15 mouse cellular contexts compared by ENCODE assay signal in genomic region chr2:166522612-166523120, GRCm38 (mm10).
A peak's percentile ranks its signal among the peaks of the same experiment; 100 is the strongest.
DNase-seq lines count a peak whose midpoint lies in the region; ATAC-seq lines count a peak whose summit lies in the region.
"Had no signal": no experiment of that assay in that cellular context is flagged by ENCODE, and none has a peak within 500 bp of the region (broad histone marks: within the 10 kb centered on the region; RNA-seq: fewer than 3 reads in every experiment).

No protein-coding gene starts in this region.

- peaks cover 55% of the 10 kb centered on the region for H3K4me1 ChIP-seq in forebrain, embryonic 10.5 days
- H3K4me1 ChIP-seq in forebrain, embryonic 14.5 days (ENCODE audit: control insufficient read depth, insufficient read depth, low read length): no peaks in the 10 kb centered on the region
- H3K4me1 ChIP-seq in hindbrain, embryonic 13.5 days (replicated peaks): peaks cover 31% of the 10 kb centered on the region
- H3K4me1 ChIP-seq in hindbrain, embryonic 12.5 days: peaks cover 18% of the 10 kb centered on the region; the same call in 1 of the 2 replicates
- H3K4me1 ChIP-seq in embryonic facial prominence, embryonic 10.5 days: peaks cover 43% of the 10 kb centered on the region
- peaks cover 24% of the 10 kb centered on the region for H3K4me1 ChIP-seq in midbrain, embryonic 15.5 days

- H3K4me3 ChIP-seq in forebrain, embryonic 10.5 days: no peak overlapping the region
- no peak overlapping the region for H3K4me3 ChIP-seq in forebrain, embryonic 14.5 days (ENCODE audit: low read depth, low read length)
- H3K4me3 ChIP-seq in hindbrain, embryonic 13.5 days: no peak overlapping the region
- H3K4me3 ChIP-seq in hindbrain, embryonic 12.5 days: no peak overlapping the region
- H3K4me3 ChIP-seq in embryonic facial prominence, embryonic 10.5 days: no peak overlapping the region
- no peak overlapping the region for H3K4me3 ChIP-seq in midbrain, embryonic 15.5 days
- H3K4me3 ChIP-seq: embryonic facial prominence, embryonic 15.5 days; gastrocnemius, adult 2 months had no signal

- peaks cover 34% of the 10 kb centered on the region for H3K27me3 ChIP-seq in forebrain, embryonic 10.5 days (ENCODE audit: poor library complexity, severe bottlenecking)
- H3K27me3 ChIP-seq in forebrain, embryonic 14.5 days (replicated peaks; ENCODE audit: control insufficient read depth, insufficient read depth, low read length): peaks cover 11% of the 10 kb centered on the region
- H3K27me3 ChIP-seq in hindbrain, embryonic 13.5 days: peaks cover 64% of the 10 kb centered on the region
- peaks cover 33% of the 10 kb centered on the region for H3K27me3 ChIP-seq in hindbrain, embryonic 12.5 days
- peaks cover 16% of the 10 kb centered on the region for H3K27me3 ChIP-seq in embryonic facial prominence, embryonic 10.5 days (replicated peaks; ENCODE audit: low read depth, poor library complexity, severe bottlenecking)
- no peaks in the 10 kb centered on the region for H3K27me3 ChIP-seq in midbrain, embryonic 15.5 days (replicated peaks)
- H3K27me3 ChIP-seq: embryonic facial prominence, embryonic 15.5 days had no signal

- WGBS in forebrain, embryonic 10.5 days: 93% methylated on average over 15 of the region's 15 CpGs
- 75% methylated on average over 15 of the region's 15 CpGs for WGBS in forebrain, embryonic 14.5 days
- 87% methylated on average over 15 of the region's 15 CpGs for WGBS in hindbrain, embryonic 13.5 days
- 89% methylated on average over 15 of the region's 15 CpGs for WGBS in hindbrain, embryonic 12.5 days
- WGBS in embryonic facial prominence, embryonic 10.5 days: 91% methylated on average over 15 of the region's 15 CpGs
- WGBS in midbrain, embryonic 15.5 days: 71% methylated on average over 15 of the region's 15 CpGs

- H3K36me3 ChIP-seq in forebrain, embryonic 10.5 days (replicated peaks): no peaks in the 10 kb centered on the region
- H3K36me3 ChIP-seq in forebrain, embryonic 14.5 days (ENCODE audit: control insufficient read depth, insufficient read depth, low read length): no peaks in the 10 kb centered on the region
- H3K36me3 ChIP-seq in hindbrain, embryonic 13.5 days: no peaks in the 10 kb centered on the region
- no peaks in the 10 kb centered on the region for H3K36me3 ChIP-seq in hindbrain, embryonic 12.5 days
- no peaks in the 10 kb centered on the region for H3K36me3 ChIP-seq in embryonic facial prominence, embryonic 10.5 days (replicated peaks)
- no peaks in the 10 kb centered on the region for H3K36me3 ChIP-seq in midbrain, embryonic 15.5 days (replicated peaks)
- H3K36me3 ChIP-seq: embryonic facial prominence, embryonic 15.5 days had no signal

- no peak for DNase-seq in forebrain, embryonic 10.5 days (ENCODE audit: extremely low spot score, low spot score)
- DNase-seq in forebrain, embryonic 14.5 days (ENCODE audit: low spot score): no peak
- no peak for DNase-seq in embryonic facial prominence, embryonic 10.5 days (ENCODE audit: low spot score)
- DNase-seq in left cerebral cortex, adult 9 months (ENCODE audit: low spot score in 2 of 2): no peak
- no peak for DNase-seq in adrenal gland, adult 2 months
- DNase-seq: cerebellum, adult 9-11 months; gastrocnemius, adult 2 months; kidney, adult 18-20 months; left cerebral cortex, postnatal 4 days; right cerebral cortex, adult 18-20 months; thymus, postnatal 25 days had no signal

- no peaks in the 10 kb centered on the region for H3K9me3 ChIP-seq in forebrain, embryonic 10.5 days
- no peaks in the 10 kb centered on the region for H3K9me3 ChIP-seq in forebrain, embryonic 14.5 days (replicated peaks; ENCODE audit: control insufficient read depth, low read length)
- H3K9me3 ChIP-seq in hindbrain, embryonic 13.5 days: no peaks in the 10 kb centered on the region
- no peaks in the 10 kb centered on the region for H3K9me3 ChIP-seq in hindbrain, embryonic 12.5 days (replicated peaks)
- H3K9me3 ChIP-seq in embryonic facial prominence, embryonic 10.5 days: no peaks in the 10 kb centered on the region
- H3K9me3 ChIP-seq in midbrain, embryonic 15.5 days: no peaks in the 10 kb centered on the region
- H3K9me3 ChIP-seq: embryonic facial prominence, embryonic 15.5 days had no signal

- H3K27ac ChIP-seq in forebrain, embryonic 10.5 days: peak overlapping the region; percentile 62
- no peak overlapping the region for H3K27ac ChIP-seq in forebrain, embryonic 14.5 days (ENCODE audit: low read depth, low read length)
- H3K27ac ChIP-seq in hindbrain, embryonic 13.5 days: peak overlapping the region; percentile 66
- H3K27ac ChIP-seq in hindbrain, embryonic 12.5 days: no peak overlapping the region
- H3K27ac ChIP-seq in embryonic facial prominence, embryonic 10.5 days (replicated peaks): 0 out of 2 replicates have a peak overlapping the region, but pooled peaks have one; percentile 0
- H3K27ac ChIP-seq in midbrain, embryonic 15.5 days: peak overlapping the region; percentile 60
- H3K27ac ChIP-seq: embryonic facial prominence, embryonic 15.5 days; gastrocnemius, adult 2 months had no signal

- no peak for ATAC-seq in forebrain, embryonic 14.5 days
- no peak for ATAC-seq in hindbrain, embryonic 13.5 days (ENCODE audit: low FRiP score)
- no peak for ATAC-seq in hindbrain, embryonic 12.5 days (ENCODE audit: low FRiP score)
- no peak for ATAC-seq in midbrain, embryonic 15.5 days (replicated peaks)

- no peak overlapping the region for H3K4me2 ChIP-seq in forebrain, embryonic 14.5 days (ENCODE audit: low read length)
- no peak overlapping the region for H3K4me2 ChIP-seq in hindbrain, embryonic 13.5 days
- H3K4me2 ChIP-seq in hindbrain, embryonic 12.5 days (replicated peaks): no peak overlapping the region
- H3K4me2 ChIP-seq in midbrain, embryonic 15.5 days: no peak overlapping the region
- H3K4me2 ChIP-seq: embryonic facial prominence, embryonic 15.5 days had no signal

- H3K9ac ChIP-seq in forebrain, embryonic 14.5 days (ENCODE audit: low read length): no peak overlapping the region
- H3K9ac ChIP-seq in hindbrain, embryonic 13.5 days: no peak overlapping the region
- no peak overlapping the region for H3K9ac ChIP-seq in hindbrain, embryonic 12.5 days
- H3K9ac ChIP-seq in midbrain, embryonic 15.5 days: no peak overlapping the region
- H3K9ac ChIP-seq: embryonic facial prominence, embryonic 15.5 days had no signal

Comparison
In these comparisons a context has a peak if more than half of its experiments do, and no peak if none do; other contexts are left out.
1. H3K27ac ChIP-seq: peak in forebrain, embryonic 10.5 days (single experiment), hindbrain, embryonic 13.5 days (single experiment), embryonic facial prominence, embryonic 10.5 days (single experiment) and midbrain, embryonic 15.5 days (single experiment); none in forebrain, embryonic 14.5 days (single experiment) and hindbrain, embryonic 12.5 days (single experiment).